Mouse (Mus musculus): ENCODE results near the gene Gpr88.

- TF ChIP-seq CTCF (IDR thresholded peaks at IDR 0.05; ENCODE audit: control insufficient read depth, insufficient read depth, low read length), result no peak
- TF ChIP-seq POLR2A (IDR thresholded peaks at IDR 0.05; ENCODE audit: borderline replicate concordance, control insufficient read depth, low read depth, low read length), result no peak
These were observed 41.7 kb downstream of the Gpr88 start for GRCm38 (mm10) chr3:116211639-116212038.

Data from bone marrow, adult 2 months (tissue).